Mouse (Mus musculus) brain, embryonic 14.5 days (tissue): ENCODE measurements around the gene Eif4a1.

Experiments
- CTCF ChIP-seq: fragments of 200-500 bp; IDR thresholded peaks from 2 replicates; pipeline ENCODE4 v1.5.1; 2012; ENCODE audit warnings: inconsistent platforms, mild to moderate bottlenecking, moderate library complexity, borderline replicate concordance; ENCODE audit not compliant: insufficient read depth, insufficient read length; ENCODE audit errors: extremely low read depth
- POLR2A ChIP-seq: fragments of 200-500 bp; IDR thresholded peaks from 2 replicates; pipeline ENCODE4 v1.6.1; 2012; ENCODE audit warnings: mild to moderate bottlenecking, inconsistent platforms, borderline replicate concordance; ENCODE audit not compliant: poor library complexity, insufficient read depth, insufficient read length, severe bottlenecking; ENCODE audit errors: extremely low read depth

- TF ChIP-seq POLR2A = no peak
- TF ChIP-seq CTCF = no peak
These were observed 498 bp downstream of the Eif4a1 start for GRCm38 (mm10) chr11:69671726-69672124.
